Mouse (Mus musculus) limb, embryonic 13.5 days (tissue): ENCODE results near the gene Iqsec1. TPM values are rescaled to one million over a fixed set of nuclear protein-coding genes. Genes with fewer than 3 reads are reported as not detected.

Experiments used
- ATAC-seq: fragments of 200-750 bp; cut with Nextera tagmentation; 2 replicates; pipeline ENCODE4 v1.8.0; 2017; ENCODE audit warnings: low read depth, moderate number of reproducible peaks, moderate TSS enrichment; ENCODE audit not compliant: low FRiP score
- H3K27ac ChIP-seq: fragments of 300-500 bp; sonication (generic); 2 replicates; pipeline ENCODE4 v1.5.1; 2015; ENCODE audit warnings: inconsistent platforms, mild to moderate bottlenecking, moderate library complexity
- H3K27me3 ChIP-seq: fragments of 300-500 bp; sonication (generic); 2 replicates; pipeline ENCODE4 v1.6.1; 2015; ENCODE audit warnings: mild to moderate bottlenecking, inconsistent platforms
- H3K36me3 ChIP-seq: fragments of 300-500 bp; sonication (generic); 2 replicates; pipeline ENCODE4 v1.6.1; 2015; ENCODE audit warnings: inconsistent platforms, mild to moderate bottlenecking, moderate library complexity
- H3K4me1 ChIP-seq: fragments of 300-500 bp; sonication (generic); 2 replicates; pipeline ENCODE4 v1.6.1; 2015; ENCODE audit warnings: inconsistent platforms
- H3K4me2 ChIP-seq: fragments of 300-500 bp; sonication (generic); replicated peaks from 2 replicates; pipeline ENCODE4 v1.6.1; 2015; ENCODE audit warnings: inconsistent platforms, mild to moderate bottlenecking, moderate library complexity
- H3K4me3 ChIP-seq: fragments of 300-500 bp; sonication (generic); 2 replicates; pipeline ENCODE4 v1.5.1; 2015; ENCODE audit warnings: moderate library complexity, mild to moderate bottlenecking, inconsistent platforms
- H3K9ac ChIP-seq: fragments of 300-500 bp; sonication (generic); 2 replicates; pipeline ENCODE4 v1.6.1; 2015; ENCODE audit warnings: mild to moderate bottlenecking, inconsistent platforms
- H3K9me3 ChIP-seq: fragments of 300-500 bp; sonication (generic); 2 replicates; pipeline ENCODE4 v1.6.1; 2016; ENCODE audit warnings: inconsistent platforms
- WGBS: fragments of 180-500 bp; shearing (Covaris S2); methylation state at CpG from one replicate; pipeline ENCODE4 v1.1.7; 2015; 5-methylcytosine and 5-hydroxymethylcytosine counted together
- polyA plus RNA-seq: library from polyadenylated mRNA; unstranded; fragments of >200 nt; fragmentation: Nextera tagmentation; extraction: Ambion mirVana; gene quantifications from 2 replicates; pipeline ENCODE4 v1.2.1, GENCODE M21; 2015

The Iqsec1 gene
- polyA plus RNA-seq, 1 experiment from 2014 or later: 11.1 TPM

DNA sequence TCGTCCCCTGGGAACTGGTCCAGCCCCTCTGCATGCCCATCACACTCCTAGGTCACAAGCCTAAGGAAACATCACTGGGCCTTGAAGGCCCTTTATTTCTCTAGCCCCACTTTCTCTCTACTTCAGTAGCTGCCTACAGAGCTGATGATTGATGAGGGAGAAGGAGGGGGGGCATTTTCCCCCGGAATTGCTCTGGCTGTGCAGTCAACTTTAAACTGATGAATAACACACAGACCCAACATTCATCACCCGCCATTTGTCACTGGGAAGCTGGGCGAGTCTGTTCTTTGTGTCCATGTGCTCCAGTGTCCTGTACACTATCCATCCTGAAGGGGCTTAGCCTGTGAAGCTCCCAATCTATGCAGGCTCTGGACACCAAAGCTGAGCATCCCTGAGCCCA is 165.2 kb downstream of the Iqsec1 start:
- no peaks in the 10 kb centered on the region for H3K36me3 ChIP-seq
- no peaks in the 10 kb centered on the region for H3K9me3 ChIP-seq
- no peaks in the 10 kb centered on the region for H3K4me1 ChIP-seq
- no peak overlapping the region for H3K9ac ChIP-seq
- no peak overlapping the region for H3K4me3 ChIP-seq
- no peaks in the 10 kb centered on the region for H3K27me3 ChIP-seq
- H3K27ac ChIP-seq: no peak overlapping the region
- 45% methylated on average over 4 of the region's 4 CpGs for WGBS
- no peak for ATAC-seq
- no peak overlapping the region for H3K4me2 ChIP-seq

DNA sequence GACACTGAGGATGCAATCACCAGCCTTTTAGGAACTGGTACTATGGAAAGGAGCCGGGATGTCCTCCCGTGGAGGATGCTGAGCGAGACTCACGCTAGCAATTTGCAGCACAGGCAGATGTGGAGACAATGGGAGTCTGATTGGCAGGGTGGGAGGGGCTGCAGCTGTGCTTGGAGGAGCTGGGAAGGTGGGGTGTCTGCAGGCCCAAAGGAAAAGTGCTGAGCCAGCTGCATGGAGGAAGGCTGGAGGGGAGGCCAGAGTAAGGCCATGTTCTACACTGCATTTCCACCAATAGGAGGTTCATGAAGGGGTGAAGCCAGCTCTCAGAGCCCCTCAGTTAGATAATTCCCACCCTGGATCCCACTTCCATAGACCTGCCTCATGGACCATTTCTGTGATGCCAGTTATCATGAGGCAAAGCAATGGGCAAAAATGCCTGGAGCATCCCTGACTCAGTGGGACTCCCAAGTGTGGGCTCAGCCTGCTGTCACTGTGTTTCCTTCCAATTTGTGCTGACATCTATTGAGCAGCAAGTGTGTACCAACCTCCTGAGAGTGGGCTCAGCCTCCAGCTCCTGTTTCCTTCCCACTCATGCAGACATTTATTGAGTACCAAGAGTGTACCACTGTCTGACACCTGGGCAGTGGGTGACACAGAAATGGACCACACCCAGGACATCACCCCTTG is 166.4 kb downstream of the Iqsec1 start:
- ATAC-seq: no peak
- Histone ChIP-seq H3K27ac (no peak overlapping the region), H3K4me2 (no peak overlapping the region)

DNA sequence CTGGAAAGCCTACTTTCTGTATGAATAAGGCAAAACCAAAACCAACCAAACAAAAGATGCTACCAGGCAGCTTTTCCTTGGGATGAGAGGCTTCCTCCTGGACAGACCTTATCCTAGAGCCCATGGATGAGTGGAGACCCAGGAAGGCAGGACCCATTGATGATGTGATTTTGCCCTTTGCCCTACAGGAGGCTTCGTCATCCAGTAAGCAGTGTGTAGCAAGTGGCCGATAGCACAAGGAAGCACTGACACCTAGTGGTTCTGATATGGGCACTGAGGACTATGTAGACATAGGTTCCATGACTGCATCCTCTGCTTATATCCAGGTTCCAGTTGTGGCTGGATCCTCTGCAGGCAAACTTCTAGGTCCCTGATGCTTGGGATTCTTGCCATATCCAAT is 168.6 kb downstream of the Iqsec1 start:
- Histone ChIP-seq H3K36me3 (no peaks in the 10 kb centered on the region), H3K4me1 (no peaks in the 10 kb centered on the region), H3K27me3 (no peaks in the 10 kb centered on the region), H3K27ac (no peak overlapping the region), H3K9me3 (no peaks in the 10 kb centered on the region), H3K4me2 (no peak overlapping the region), H3K4me3 (no peak overlapping the region), H3K9ac (no peak overlapping the region)
- 63% methylated on average over 2 of the region's 2 CpGs for WGBS
- ATAC-seq: no peak

More for the DNA sequence above, 166.4 kb downstream of the Iqsec1 start:
- H3K27me3 ChIP-seq: no peaks in the 10 kb centered on the region
- H3K36me3 ChIP-seq: no peaks in the 10 kb centered on the region
- H3K9me3 ChIP-seq: no peaks in the 10 kb centered on the region
- H3K4me3 ChIP-seq: no peak overlapping the region
- 64% methylated on average over 4 of the region's 4 CpGs for WGBS
- H3K4me1 ChIP-seq: no peaks in the 10 kb centered on the region
- no peak overlapping the region for H3K9ac ChIP-seq

GRCm38 (mm10) chr6:90818956-90819355 is 169.5 kb downstream of the Iqsec1 start:
- H3K4me3 ChIP-seq: no peak overlapping the region
- no peak for ATAC-seq
- H3K27ac ChIP-seq: no peak overlapping the region
- no peak overlapping the region for H3K4me2 ChIP-seq
- WGBS: 0% methylated on average over 1 of the region's 4 CpGs
- no peaks in the 10 kb centered on the region for H3K4me1 ChIP-seq
- no peaks in the 10 kb centered on the region for H3K9me3 ChIP-seq
- H3K36me3 ChIP-seq: no peaks in the 10 kb centered on the region
- no peaks in the 10 kb centered on the region for H3K27me3 ChIP-seq
- H3K9ac ChIP-seq: no peak overlapping the region

GRCm38 (mm10) chr6:90816551-90816950 is 171.9 kb downstream of the Iqsec1 start:
- H3K36me3 ChIP-seq: no peaks in the 10 kb centered on the region
- H3K4me3 ChIP-seq: no peak overlapping the region
- ATAC-seq: no peak
- H3K4me1 ChIP-seq: no peaks in the 10 kb centered on the region
- H3K9me3 ChIP-seq: no peaks in the 10 kb centered on the region
- H3K27ac ChIP-seq: no peak overlapping the region
- no peak overlapping the region for H3K4me2 ChIP-seq
- H3K9ac ChIP-seq: no peak overlapping the region
- 80% methylated on average over 3 of the region's 3 CpGs for WGBS
- H3K27me3 ChIP-seq: 0 out of 2 replicates have a peak, but pooled peaks cover 4% of the 10 kb centered on the region

DNA sequence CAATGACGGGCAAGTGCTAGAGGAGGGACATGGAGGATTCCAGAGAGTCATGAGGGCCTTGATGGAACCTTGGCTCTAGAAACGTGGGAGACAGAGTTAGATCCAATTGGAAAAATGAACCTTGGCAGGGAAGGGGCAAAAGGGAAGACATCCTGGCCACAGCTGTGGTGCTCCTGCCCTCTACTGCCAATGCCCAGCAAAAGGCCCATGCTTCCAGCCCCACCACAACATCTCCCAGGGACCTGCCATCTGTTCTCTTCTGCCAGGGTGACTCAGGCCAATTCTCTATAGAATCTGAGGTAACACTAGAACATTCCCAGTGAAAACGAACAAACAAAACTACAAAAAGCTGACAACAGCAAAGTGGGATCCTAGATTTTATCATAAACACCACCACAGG is 173.1 kb downstream of the Iqsec1 start:
- Histone ChIP-seq H3K36me3 (no peaks in the 10 kb centered on the region), H3K9ac (no peak overlapping the region), H3K4me1 (peaks cover under 1% of the 10 kb centered on the region), H3K27me3 (peaks cover 11% of the 10 kb centered on the region), H3K9me3 (no peaks in the 10 kb centered on the region), H3K4me3 (no peak overlapping the region), H3K4me2 (no peak overlapping the region), H3K27ac (no peak overlapping the region)
- no peak for ATAC-seq
- WGBS: 66% methylated on average over 3 of the region's 3 CpGs

DNA sequence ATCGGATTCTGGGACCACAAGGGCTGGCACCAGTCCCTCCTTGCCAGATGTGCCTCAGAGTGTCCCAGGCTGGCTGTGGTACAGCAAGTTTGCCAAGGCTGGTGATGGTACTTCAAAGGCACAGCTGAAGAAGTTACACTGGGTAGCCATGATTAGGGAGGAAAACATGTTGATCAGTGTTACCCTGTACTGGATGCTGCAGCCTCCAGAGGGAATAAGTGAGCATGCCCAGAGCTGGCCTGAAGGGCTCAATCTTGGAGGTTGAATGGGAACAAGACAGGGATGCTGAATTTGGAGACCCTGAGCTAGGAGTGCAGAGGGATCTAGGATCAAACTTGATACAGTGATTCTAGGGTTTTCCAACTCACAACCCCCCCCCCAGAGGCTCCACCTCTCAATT is 175.0 kb downstream of the Iqsec1 start:
- Histone ChIP-seq H3K36me3 (no peaks in the 10 kb centered on the region), H3K9me3 (no peaks in the 10 kb centered on the region), H3K4me1 (peaks cover 15% of the 10 kb centered on the region), H3K4me2 (no peak overlapping the region), H3K27me3 (peaks cover 18% of the 10 kb centered on the region), H3K9ac (no peak overlapping the region), H3K27ac (no peak overlapping the region), H3K4me3 (no peak overlapping the region)
- no peak for ATAC-seq
- WGBS: 76% methylated on average over 1 of the region's 1 CpGs

- WGBS: 78% methylated on average over 8 of the region's 8 CpGs
- no peak overlapping the region for H3K4me3 ChIP-seq
- H3K9me3 ChIP-seq: no peaks in the 10 kb centered on the region
- no peak overlapping the region for H3K27ac ChIP-seq
- H3K4me1 ChIP-seq: peaks cover 22% of the 10 kb centered on the region
- peaks cover 18% of the 10 kb centered on the region for H3K27me3 ChIP-seq
- no peaks in the 10 kb centered on the region for H3K36me3 ChIP-seq
- no peak overlapping the region for H3K4me2 ChIP-seq
- ATAC-seq: no peak
- H3K9ac ChIP-seq: no peak overlapping the region
These were observed 175.9 kb downstream of the Iqsec1 start for GRCm38 (mm10) chr6:90812584-90812983.

DNA sequence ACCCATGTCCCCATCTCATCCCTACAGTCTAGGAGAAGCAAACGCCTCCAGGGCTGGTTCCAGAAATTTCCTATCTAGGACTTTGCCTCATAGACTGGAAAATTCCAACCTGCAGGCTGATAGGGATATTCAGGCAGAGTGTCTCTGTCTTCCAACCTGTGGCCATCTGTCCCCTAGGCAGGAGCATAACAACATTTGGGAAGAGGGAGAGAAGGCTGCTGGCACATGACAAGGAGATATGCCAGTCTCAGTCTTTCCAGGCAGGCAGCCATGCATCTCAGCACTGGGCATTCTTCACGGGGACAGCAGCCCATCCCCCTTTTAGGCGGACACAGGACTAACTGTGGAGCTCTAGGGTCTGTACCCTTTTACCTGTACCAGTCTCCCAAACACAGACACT is 176.4 kb downstream of the Iqsec1 start:
- Histone ChIP-seq H3K4me1 (peaks cover 22% of the 10 kb centered on the region), H3K4me2 (no peak overlapping the region), H3K36me3 (no peaks in the 10 kb centered on the region), H3K9ac (no peak overlapping the region), H3K4me3 (no peak overlapping the region), H3K27me3 (peaks cover 18% of the 10 kb centered on the region), H3K9me3 (no peaks in the 10 kb centered on the region), H3K27ac (no peak overlapping the region)
- WGBS: 64% methylated on average over 3 of the region's 3 CpGs
- ATAC-seq: no peak

DNA sequence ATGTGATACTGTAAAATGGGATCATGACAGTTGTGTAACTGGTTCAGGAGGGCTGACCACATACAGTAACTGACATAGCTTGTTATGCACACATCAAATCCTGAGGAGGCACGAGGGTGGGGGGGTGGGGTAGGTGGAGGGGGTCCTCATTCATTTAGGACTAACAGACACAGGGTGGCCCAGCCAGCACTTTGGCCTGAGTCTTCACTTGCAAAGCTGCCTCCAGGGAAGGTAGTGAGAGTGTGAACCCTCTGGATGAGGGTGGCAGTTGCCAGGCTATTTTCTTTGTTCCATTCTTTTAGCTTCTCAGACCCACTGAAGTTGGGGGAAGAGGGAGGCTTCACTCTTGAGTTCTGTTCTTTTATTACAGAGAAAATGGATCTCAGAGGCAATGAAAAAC is 177.9 kb downstream of the Iqsec1 start:
- Histone ChIP-seq H3K4me1 (peaks cover 22% of the 10 kb centered on the region), H3K36me3 (no peaks in the 10 kb centered on the region), H3K27me3 (peaks cover 18% of the 10 kb centered on the region), H3K27ac (no peak overlapping the region), H3K9me3 (no peaks in the 10 kb centered on the region), H3K4me3 (peak overlapping the region; percentile 28; the same call in 1 of the 2 replicates), H3K9ac (no peak overlapping the region), H3K4me2 (peak overlapping the region; percentile 64; the same call in 1 of the 2 replicates)
- no peak for ATAC-seq
- WGBS: 30% methylated on average over 1 of the region's 1 CpGs

DNA sequence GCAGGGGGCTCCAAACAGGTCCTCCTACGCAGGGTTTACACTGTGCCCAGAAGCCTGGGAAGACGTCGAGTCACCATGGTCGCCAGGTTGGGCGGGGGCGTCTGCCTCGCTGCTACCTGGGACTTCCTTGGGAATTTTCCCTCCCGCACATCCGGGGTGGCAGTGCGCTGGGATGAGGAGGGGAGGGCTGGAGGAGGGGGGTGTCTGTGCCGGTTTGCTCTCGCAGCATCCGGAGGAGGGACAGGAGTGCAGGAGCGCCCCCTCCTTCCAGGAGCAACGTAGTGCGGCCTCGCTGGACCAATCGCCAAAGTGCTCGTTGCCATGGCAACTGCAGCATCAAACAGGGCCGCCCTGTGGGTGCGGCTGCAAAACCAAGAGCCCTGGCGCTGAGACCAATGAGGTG is 178.5 kb downstream of the Iqsec1 start:
- no peaks in the 10 kb centered on the region for H3K9me3 ChIP-seq
- H3K4me2 ChIP-seq: peak overlapping the region; percentile 64
- peak overlapping the region; percentile 28 for H3K4me3 ChIP-seq
- no peaks in the 10 kb centered on the region for H3K36me3 ChIP-seq
- no peak overlapping the region; the same call in 1 of the 2 replicates for H3K9ac ChIP-seq
- peaks cover 18% of the 10 kb centered on the region for H3K27me3 ChIP-seq
- H3K27ac ChIP-seq: no peak overlapping the region
- 2% methylated on average over 22 of the region's 22 CpGs for WGBS
- H3K4me1 ChIP-seq: peaks cover 24% of the 10 kb centered on the region
- peak; percentile 78 for ATAC-seq

GRCm38 (mm10) chr6:90809077-90809840 is 179.2 kb downstream of the Iqsec1 start:
- no peak for ATAC-seq
- Histone ChIP-seq H3K4me3 (no peak overlapping the region), H3K9ac (no peak overlapping the region), H3K9me3 (no peaks in the 10 kb centered on the region), H3K27ac (no peak overlapping the region), H3K36me3 (no peaks in the 10 kb centered on the region), H3K4me1 (peaks cover 29% of the 10 kb centered on the region), H3K27me3 (peaks cover 18% of the 10 kb centered on the region), H3K4me2 (peak overlapping the region; percentile 64)
- 68% methylated on average over 11 of the region's 11 CpGs for WGBS
